16 mouse cellular contexts compared by ENCODE assay signal in the genomic region with DNA sequence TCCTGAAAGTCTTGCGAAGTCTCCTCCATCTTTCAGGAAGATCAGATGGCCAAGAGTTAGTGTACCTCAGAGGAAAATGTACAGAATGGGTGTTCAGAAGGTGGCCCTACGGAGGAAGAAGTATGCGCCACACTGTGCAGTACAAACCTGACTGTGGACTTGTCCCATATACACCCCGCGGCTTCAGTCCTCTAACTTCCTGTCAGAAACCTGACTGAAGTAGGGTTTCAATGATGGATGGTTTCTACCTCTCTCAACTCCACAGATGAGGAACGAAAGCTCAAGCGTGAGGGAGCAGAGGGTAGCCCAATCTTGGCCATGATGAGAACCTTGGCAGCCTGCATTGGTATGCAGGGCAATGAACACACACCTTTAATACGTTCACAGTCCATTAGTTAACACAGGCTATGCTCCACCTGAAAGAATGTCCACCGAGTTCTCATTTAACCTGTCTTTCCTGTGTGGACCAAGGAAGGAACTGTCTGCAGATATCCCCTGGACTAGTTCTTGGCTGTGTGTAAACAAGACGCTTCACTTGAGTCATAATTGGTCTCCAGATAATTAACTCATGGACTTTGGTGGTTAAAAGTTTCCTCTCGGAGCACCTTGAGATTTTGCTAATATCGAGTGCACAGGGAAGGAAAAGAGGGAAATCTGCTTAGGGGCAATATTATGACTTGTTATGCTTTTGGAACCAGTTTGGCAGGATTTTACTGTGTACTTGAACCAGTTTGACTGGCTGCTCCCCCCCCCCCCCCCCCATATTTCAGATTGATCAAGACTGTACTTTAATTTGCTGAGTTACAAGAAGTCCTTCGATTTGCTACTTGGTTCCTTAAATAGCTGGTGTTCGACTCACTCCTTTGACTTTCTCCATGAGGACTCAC. TPM values are rescaled to one million over a fixed set of nuclear protein-coding genes. Genes with fewer than 3 reads are reported as not detected.
A peak's percentile ranks its signal among the peaks of the same experiment; 100 is the strongest.
DNase-seq lines count a peak whose midpoint lies in the region; ATAC-seq lines count a peak whose summit lies in the region.
"Had no signal": no experiment of that assay in that cellular context is flagged by ENCODE, and none has a peak within 500 bp of the region (broad histone marks: within the 10 kb centered on the region; RNA-seq: fewer than 3 reads in every experiment).

No protein-coding gene starts in this region.

- H3K9ac ChIP-seq in midbrain, embryonic 11.5 days (ENCODE audit: low read length), result no peak overlapping the region
- H3K9ac ChIP-seq in midbrain, embryonic 14.5 days (replicated peaks; ENCODE audit: low read length), result no peak overlapping the region
- H3K9ac ChIP-seq in intestine, embryonic 16.5 days (ENCODE audit: low read depth, low read length), result no peak overlapping the region
- H3K9ac ChIP-seq in kidney, embryonic 15.5 days, result no peak overlapping the region
- H3K9ac ChIP-seq in stomach, embryonic 16.5 days (ENCODE audit: low read length), result no peak overlapping the region
- H3K9ac ChIP-seq: heart, embryonic 12.5 days; neural tube, embryonic 13.5 days had no signal

- WGBS in midbrain, embryonic 11.5 days, result 93% methylated on average over 14 of the region's 14 CpGs
- 96% methylated on average over 14 of the region's 14 CpGs for WGBS in midbrain, embryonic 14.5 days
- 78% methylated on average over 14 of the region's 14 CpGs for WGBS in intestine, embryonic 16.5 days
- 71% methylated on average over 14 of the region's 14 CpGs for WGBS in kidney, embryonic 15.5 days
- 78% methylated on average over 14 of the region's 14 CpGs for WGBS in stomach, embryonic 16.5 days

- H3K4me1 ChIP-seq in midbrain, embryonic 11.5 days (ENCODE audit: control insufficient read depth, insufficient read depth, low read length), result peaks cover 18% of the 10 kb centered on the region; the same call in 1 of the 2 replicates
- peaks cover 15% of the 10 kb centered on the region for H3K4me1 ChIP-seq in midbrain, embryonic 14.5 days (ENCODE audit: control insufficient read depth, insufficient read depth, low read length)
- H3K4me1 ChIP-seq in intestine, embryonic 16.5 days (ENCODE audit: control insufficient read depth, insufficient read depth, low read length), result peaks cover 9% of the 10 kb centered on the region; the same call in 1 of the 2 replicates
- H3K4me1 ChIP-seq in kidney, embryonic 15.5 days, result peaks cover 18% of the 10 kb centered on the region
- H3K4me1 ChIP-seq in stomach, embryonic 16.5 days (ENCODE audit: control insufficient read depth, insufficient read depth, low read length), result peaks cover 14% of the 10 kb centered on the region

- no peak for ATAC-seq in midbrain, embryonic 11.5 days (ENCODE audit: low FRiP score)
- ATAC-seq in midbrain, embryonic 14.5 days (ENCODE audit: low FRiP score, low TSS enrichment), result no peak
- peak; percentile 73 for ATAC-seq in intestine, embryonic 16.5 days
- peak; percentile 73 for ATAC-seq in kidney, embryonic 15.5 days (replicated peaks; ENCODE audit: low FRiP score)
- no peak for ATAC-seq in stomach, embryonic 16.5 days (ENCODE audit: insufficient read depth, low FRiP score)
- ATAC-seq: activated CD4-positive, CD25-positive, alpha-beta regulatory T cell, adult 4 months had no signal

- H3K27me3 ChIP-seq in midbrain, embryonic 11.5 days (ENCODE audit: control insufficient read depth, insufficient read depth, low read length), result no peaks in the 10 kb centered on the region
- H3K27me3 ChIP-seq in midbrain, embryonic 14.5 days (ENCODE audit: control insufficient read depth, insufficient read depth, low read length), result no peaks in the 10 kb centered on the region
- H3K27me3 ChIP-seq in intestine, embryonic 16.5 days (replicated peaks; ENCODE audit: control insufficient read depth, insufficient read depth, low read length), result no peaks in the 10 kb centered on the region
- H3K27me3 ChIP-seq in kidney, embryonic 15.5 days, result no peaks in the 10 kb centered on the region
- H3K27me3 ChIP-seq in stomach, embryonic 16.5 days (ENCODE audit: control insufficient read depth, insufficient read depth, low read length), result no peaks in the 10 kb centered on the region
- H3K27me3 ChIP-seq: heart, embryonic 12.5 days; megakaryocyte, embryonic 14.5 days; neural tube, embryonic 13.5 days had no signal

- H3K36me3 ChIP-seq in midbrain, embryonic 11.5 days (ENCODE audit: control insufficient read depth, insufficient read depth, low read length), result no peaks in the 10 kb centered on the region
- no peaks in the 10 kb centered on the region for H3K36me3 ChIP-seq in midbrain, embryonic 14.5 days (ENCODE audit: control insufficient read depth, insufficient read depth, low read length)
- H3K36me3 ChIP-seq in intestine, embryonic 16.5 days (ENCODE audit: control insufficient read depth, insufficient read depth, low read length), result no peaks in the 10 kb centered on the region
- H3K36me3 ChIP-seq in kidney, embryonic 15.5 days, result no peaks in the 10 kb centered on the region
- no peaks in the 10 kb centered on the region for H3K36me3 ChIP-seq in stomach, embryonic 16.5 days (ENCODE audit: control insufficient read depth, insufficient read depth, low read length)
- H3K36me3 ChIP-seq: heart, embryonic 12.5 days; neural tube, embryonic 13.5 days had no signal

- intact Hi-C loops in heart, postnatal 10 days (cut with DNase I), result no loop called here

- H3K4me2 ChIP-seq in midbrain, embryonic 11.5 days, result no peak overlapping the region
- H3K4me2 ChIP-seq in midbrain, embryonic 14.5 days (ENCODE audit: low read length), result no peak overlapping the region
- H3K4me2 ChIP-seq in intestine, embryonic 16.5 days (ENCODE audit: low read depth, low read length), result peak overlapping the region; percentile 15; the same call in 1 of the 2 replicates
- no peak overlapping the region for H3K4me2 ChIP-seq in kidney, embryonic 15.5 days
- H3K4me2 ChIP-seq in stomach, embryonic 16.5 days (ENCODE audit: low read depth, low read length), result no peak overlapping the region
- H3K4me2 ChIP-seq: heart, embryonic 12.5 days; neural tube, embryonic 13.5 days had no signal

- H3K27ac ChIP-seq in midbrain, embryonic 11.5 days (ENCODE audit: low read depth, low read length), result no peak overlapping the region
- no peak overlapping the region for H3K27ac ChIP-seq in midbrain, embryonic 14.5 days (replicated peaks; ENCODE audit: low read depth, low read length)
- no peak overlapping the region for H3K27ac ChIP-seq in intestine, embryonic 16.5 days (ENCODE audit: low read length)
- H3K27ac ChIP-seq in kidney, embryonic 15.5 days, result peak overlapping the region; percentile 70
- peak overlapping the region; percentile 55 for H3K27ac ChIP-seq in stomach, embryonic 16.5 days (ENCODE audit: low read length)
- H3K27ac ChIP-seq: neural tube, embryonic 13.5 days had no signal

- DNase-seq in midbrain, embryonic 11.5 days (ENCODE audit: low spot score, missing footprints), result peak; percentile 51
- no peak for DNase-seq in midbrain, embryonic 14.5 days
- DNase-seq in right cerebral cortex, postnatal 25 days, result no peak
- DNase-seq in heart, postnatal 10 days, result no peak
- DNase-seq: adrenal gland, postnatal 25 days; cerebellum, adult 9-10 months; gastrocnemius, postnatal 14 days; layer of hippocampus, adult 9-11 months; liver had no signal

- H3K9me3 ChIP-seq in midbrain, embryonic 11.5 days (ENCODE audit: control insufficient read depth, low read length), result no peaks in the 10 kb centered on the region
- H3K9me3 ChIP-seq in midbrain, embryonic 14.5 days (ENCODE audit: control insufficient read depth, low read length), result no peaks in the 10 kb centered on the region
- no peaks in the 10 kb centered on the region for H3K9me3 ChIP-seq in intestine, embryonic 16.5 days (ENCODE audit: control insufficient read depth, low read length)
- H3K9me3 ChIP-seq in kidney, embryonic 15.5 days (replicated peaks), result no peaks in the 10 kb centered on the region
- H3K9me3 ChIP-seq in stomach, embryonic 16.5 days (replicated peaks; ENCODE audit: control insufficient read depth, low read length), result no peaks in the 10 kb centered on the region
- H3K9me3 ChIP-seq: heart, embryonic 12.5 days; megakaryocyte, embryonic 14.5 days; neural tube, embryonic 13.5 days had no signal

- no peak overlapping the region for H3K4me3 ChIP-seq in midbrain, embryonic 11.5 days (ENCODE audit: low read depth, low read length)
- H3K4me3 ChIP-seq in midbrain, embryonic 14.5 days (replicated peaks; ENCODE audit: low read depth, low read length), result no peak overlapping the region
- no peak overlapping the region for H3K4me3 ChIP-seq in intestine, embryonic 16.5 days (ENCODE audit: low read length)
- H3K4me3 ChIP-seq in kidney, embryonic 15.5 days (replicated peaks), result no peak overlapping the region
- no peak overlapping the region for H3K4me3 ChIP-seq in stomach, embryonic 16.5 days (replicated peaks; ENCODE audit: low read length)
- H3K4me3 ChIP-seq: heart, embryonic 12.5 days; megakaryocyte, embryonic 14.5 days; neural tube, embryonic 13.5 days had no signal

RNA-seq across cellular contexts. Expression of a gene that starts 34.0 kb away (rescaled TPM):
- polyA plus RNA-seq in midbrain, embryonic 11.5 days (2014; fragmentation: Nextera tagmentation; extraction: Ambion mirVana), result 30.3 and 35.1 TPM in 2 replicates
- 41.9 and 47.5 TPM in 2 replicates for polyA plus RNA-seq in midbrain, embryonic 14.5 days (2014; fragmentation: Nextera tagmentation; extraction: Ambion mirVana)
- polyA plus RNA-seq in intestine, embryonic 16.5 days (2015; fragmentation: Nextera tagmentation; extraction: Ambion mirVana), result 25.6 and 26.8 TPM in 2 replicates
- 36.4 and 40.8 TPM in 2 replicates for polyA plus RNA-seq in kidney, embryonic 15.5 days (2015; fragmentation: Nextera tagmentation; extraction: Ambion mirVana)
- polyA plus RNA-seq in stomach, embryonic 16.5 days (2015; fragmentation: Nextera tagmentation; extraction: Ambion mirVana), result 36.7 and 37.4 TPM in 2 replicates
- total RNA-seq in heart, postnatal 10 days (2021), result 10 to 100 TPM; 95.8 to 97.3 TPM

Comparison
In these comparisons a context has a peak if more than half of its experiments do, and no peak if none do; other contexts are left out.
1. ATAC-seq: peak in intestine, embryonic 16.5 days (single experiment) and kidney, embryonic 15.5 days (single experiment); none in midbrain, embryonic 11.5 days (single experiment), midbrain, embryonic 14.5 days (single experiment) and stomach, embryonic 16.5 days (single experiment).
2. H3K27ac ChIP-seq: peak in kidney, embryonic 15.5 days (single experiment) and stomach, embryonic 16.5 days (single experiment); none in midbrain, embryonic 11.5 days (single experiment), midbrain, embryonic 14.5 days (single experiment) and intestine, embryonic 16.5 days (single experiment).